Mouse (Mus musculus) CD4-positive, CD25-positive, alpha-beta regulatory T cell, adult 4 months (primary cell): ENCODE data around the gene Atp8a2. TPM values are rescaled to one million over a fixed set of nuclear protein-coding genes. Genes with fewer than 3 reads are reported as not detected.
A peak's percentile ranks its signal among the peaks of the same experiment; 100 is the strongest.

Source experiments
- ATAC-seq: one replicate; pipeline ENCODE4 v1.8.0; 2017
- polyA plus RNA-seq, 2 experiments: library from polyadenylated mRNA; unstranded; fragments of 100-300 nt; shearing (Covaris generic); gene quantifications; one replicate each; pipeline ENCODE4 v1.2.1; 2017

The Atp8a2 gene
- polyA plus RNA-seq, 2 experiments from 2014 or later = 0.98 to 1.9 TPM

- ATAC-seq = no peak
These were observed 491.5 kb downstream of the Atp8a2 start for GRCm38 (mm10) chr14:59705326-59706058.

- ATAC-seq = no peak
These were observed 495.5 kb downstream of the Atp8a2 start for GRCm38 (mm10) chr14:59701492-59701891.

- peak; percentile 23 for ATAC-seq
These were observed 501.8 kb downstream of the Atp8a2 start for GRCm38 (mm10) chr14:59695160-59695559.

- no peak for ATAC-seq
These were observed 504.8 kb downstream of the Atp8a2 start for GRCm38 (mm10) chr14:59692164-59692563.

- no peak for ATAC-seq
These were observed 505.6 kb downstream of the Atp8a2 start for GRCm38 (mm10) chr14:59691402-59691801.

GRCm38 (mm10) chr14:59690954-59691353 lies 506.0 kb downstream of the Atp8a2 start:
- peak; percentile 53 for ATAC-seq

- ATAC-seq = no peak
These were observed 507.4 kb downstream of the Atp8a2 start for GRCm38 (mm10) chr14:59689596-59689995.

- no peak for ATAC-seq
These were observed 510.8 kb downstream of the Atp8a2 start for GRCm38 (mm10) chr14:59686229-59686628.

GRCm38 (mm10) chr14:59685343-59685742 lies 511.6 kb downstream of the Atp8a2 start:
- no peak for ATAC-seq

GRCm38 (mm10) chr14:59681906-59682305 lies 515.1 kb downstream of the Atp8a2 start:
- no peak for ATAC-seq

GRCm38 (mm10) chr14:59677598-59678003 lies 519.4 kb downstream of the Atp8a2 start:
- ATAC-seq = no peak

GRCm38 (mm10) chr14:59675330-59675729 lies 521.6 kb downstream of the Atp8a2 start:
- ATAC-seq = no peak

- ATAC-seq = no peak
These were observed 522.4 kb downstream of the Atp8a2 start for GRCm38 (mm10) chr14:59674556-59674955.

- no peak for ATAC-seq
These were observed 524.0 kb downstream of the Atp8a2 start for GRCm38 (mm10) chr14:59672893-59673515.

GRCm38 (mm10) chr14:59657098-59657497 lies 539.9 kb downstream of the Atp8a2 start:
- ATAC-seq = no peak

GRCm38 (mm10) chr14:59656591-59656990 lies 540.4 kb downstream of the Atp8a2 start:
- ATAC-seq = no peak

- no peak for ATAC-seq
These were observed 547.6 kb downstream of the Atp8a2 start for GRCm38 (mm10) chr14:59649337-59649736.

- ATAC-seq = no peak
These were observed 548.4 kb downstream of the Atp8a2 start for GRCm38 (mm10) chr14:59648611-59649010.

GRCm38 (mm10) chr14:59646826-59647697 lies 549.9 kb downstream of the Atp8a2 start:
- no peak for ATAC-seq

GRCm38 (mm10) chr14:59644896-59645295 lies 552.1 kb downstream of the Atp8a2 start:
- no peak for ATAC-seq

- ATAC-seq = no peak
These were observed 552.8 kb downstream of the Atp8a2 start for GRCm38 (mm10) chr14:59644166-59644565.

GRCm38 (mm10) chr14:59643582-59643981 lies 553.4 kb downstream of the Atp8a2 start:
- ATAC-seq = peak; percentile 88

- ATAC-seq = no peak
These were observed 555.1 kb downstream of the Atp8a2 start for GRCm38 (mm10) chr14:59641856-59642255.
